Mouse (Mus musculus) kidney, adult 2 months (tissue): ENCODE measurements at regions not wholly inside any gene's neighbourhood (a gene's known extent, or its start where the extent isn't known, plus 50 kb on each side); places are given as distances from the start of the nearest gene placed in this dataset.

Experiments used
- DNase-seq: peaks from one replicate; pipeline ENCODE4 v3.0.0; 2021
- H3K27ac ChIP-seq: fragments of 200-500 bp; 2 replicates; pipeline ENCODE4 v1.5.1; 2012; ENCODE audit warnings: low read depth, low read length, control low read depth, inconsistent platforms; ENCODE audit not compliant: insufficient read depth
- H3K27me3 ChIP-seq: fragments of 200-500 bp; replicated peaks from 2 replicates; pipeline ENCODE4 v1.6.1; 2012; ENCODE audit warnings: mild to moderate bottlenecking, moderate library complexity, low read length, inconsistent platforms; ENCODE audit not compliant: control insufficient read depth, insufficient read depth
- H3K36me3 ChIP-seq: fragments of 200-500 bp; 2 replicates; pipeline ENCODE4 v1.6.1; 2012; ENCODE audit warnings: mild to moderate bottlenecking, moderate library complexity, low read length, inconsistent platforms; ENCODE audit not compliant: control insufficient read depth, insufficient read depth
- H3K4me1 ChIP-seq: fragments of 200-500 bp; 2 replicates; pipeline ENCODE4 v1.6.1; 2011; ENCODE audit warnings: low read length; ENCODE audit not compliant: control insufficient read depth, insufficient read depth
- H3K4me3 ChIP-seq: fragments of 200-500 bp; 2 replicates; pipeline ENCODE4 v1.5.1; 2011; ENCODE audit warnings: mild to moderate bottlenecking, low read depth, low read length, control low read depth; ENCODE audit not compliant: insufficient read depth
- CTCF ChIP-seq: fragments of 200-500 bp; conservative IDR thresholded peaks from 2 replicates; pipeline ENCODE4 v1.5.1; 2011; ENCODE audit warnings: low read depth, mild to moderate bottlenecking, control low read depth, low read length, moderate library complexity, mixed read lengths; ENCODE audit not compliant: insufficient read depth, insufficient read length
- POLR2A ChIP-seq: fragments of 200-500 bp; IDR thresholded peaks from one replicate; pipeline ENCODE4 v1.6.1; 2011; ENCODE audit warnings: low read depth, low read length, control low read depth
- WGBS: fragments of 180-500 bp; shearing (Covaris S2); methylation state at CpG from one replicate; pipeline ENCODE4 v1.1.7; 2018; 5-methylcytosine and 5-hydroxymethylcytosine counted together

DNA sequence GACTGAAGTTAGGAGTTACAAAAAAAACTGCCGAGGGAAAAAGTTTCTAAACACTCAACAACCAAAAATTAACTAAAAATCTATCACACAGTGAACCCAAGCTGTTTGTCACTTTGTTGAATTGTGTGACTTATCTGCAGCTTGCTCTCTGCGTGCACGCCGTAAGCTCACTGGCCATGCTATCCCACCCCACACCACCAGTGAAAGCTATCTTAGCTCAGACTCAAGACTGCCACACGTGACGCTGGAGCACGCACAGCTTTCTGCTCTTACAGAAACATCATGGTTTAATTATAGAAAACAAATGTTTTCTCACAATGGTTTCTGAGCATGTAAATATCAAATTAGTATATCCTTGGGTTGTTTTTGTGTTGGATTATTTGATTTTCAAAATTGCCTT, 56.0 kb upstream of the Cyp1b1 start:
- no peak for DNase-seq
- TF ChIP-seq CTCF (no peak), POLR2A (no peak)
- no peaks in the 10 kb centered on the region for H3K27me3 ChIP-seq
- no peaks in the 10 kb centered on the region for H3K36me3 ChIP-seq
- 90% methylated on average over 7 of the region's 7 CpGs for WGBS
- H3K4me3 ChIP-seq, result no peak overlapping the region
- no peak overlapping the region for H3K27ac ChIP-seq
- peaks cover 2% of the 10 kb centered on the region; the same call in 1 of the 2 replicates for H3K4me1 ChIP-seq

- TF ChIP-seq CTCF, result no peak
- no peak for TF ChIP-seq POLR2A
- peaks cover 2% of the 10 kb centered on the region; the same call in 1 of the 2 replicates for H3K4me1 ChIP-seq
- WGBS, result 60% methylated on average over 6 of the region's 6 CpGs
- no peaks in the 10 kb centered on the region for H3K36me3 ChIP-seq
- no peaks in the 10 kb centered on the region for H3K27me3 ChIP-seq
- H3K27ac ChIP-seq, result no peak overlapping the region
- H3K4me3 ChIP-seq, result no peak overlapping the region
- peak; percentile 42 for DNase-seq
Observed at GRCm38 (mm10) chr17:79769824-79770223, 55.0 kb upstream of the Cyp1b1 start.

DNA sequence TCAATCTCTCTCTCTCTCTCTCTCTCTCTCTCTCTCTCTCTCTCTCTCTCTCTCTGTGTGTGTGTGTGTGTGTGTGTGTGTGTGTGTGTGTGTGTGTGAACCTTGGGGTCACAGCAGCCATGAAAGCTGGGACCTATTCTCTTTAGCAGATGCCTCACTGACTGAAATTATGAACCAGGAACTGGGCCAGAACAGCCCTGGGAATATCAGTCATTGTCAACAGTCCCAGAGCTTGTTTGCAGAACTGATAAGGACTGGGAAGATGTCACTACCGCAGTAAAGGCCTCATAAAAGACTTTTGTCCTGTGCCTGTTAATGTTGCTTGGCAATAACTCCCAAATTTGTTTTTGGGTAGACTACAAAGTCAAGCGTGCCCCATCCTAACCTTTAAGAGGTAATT, 53.2 kb upstream of the Cyp1b1 start:
- no peaks in the 10 kb centered on the region for H3K27me3 ChIP-seq
- H3K27ac ChIP-seq, result peak overlapping the region; percentile 31; the same call in 1 of the 2 replicates
- H3K36me3 ChIP-seq, result no peaks in the 10 kb centered on the region
- H3K4me3 ChIP-seq, result no peak overlapping the region
- WGBS, result 71% methylated on average over 2 of the region's 2 CpGs
- peaks cover 2% of the 10 kb centered on the region; the same call in 1 of the 2 replicates for H3K4me1 ChIP-seq
- TF ChIP-seq CTCF, result no peak
- TF ChIP-seq POLR2A, result no peak
- peak; percentile 61 for DNase-seq

DNA sequence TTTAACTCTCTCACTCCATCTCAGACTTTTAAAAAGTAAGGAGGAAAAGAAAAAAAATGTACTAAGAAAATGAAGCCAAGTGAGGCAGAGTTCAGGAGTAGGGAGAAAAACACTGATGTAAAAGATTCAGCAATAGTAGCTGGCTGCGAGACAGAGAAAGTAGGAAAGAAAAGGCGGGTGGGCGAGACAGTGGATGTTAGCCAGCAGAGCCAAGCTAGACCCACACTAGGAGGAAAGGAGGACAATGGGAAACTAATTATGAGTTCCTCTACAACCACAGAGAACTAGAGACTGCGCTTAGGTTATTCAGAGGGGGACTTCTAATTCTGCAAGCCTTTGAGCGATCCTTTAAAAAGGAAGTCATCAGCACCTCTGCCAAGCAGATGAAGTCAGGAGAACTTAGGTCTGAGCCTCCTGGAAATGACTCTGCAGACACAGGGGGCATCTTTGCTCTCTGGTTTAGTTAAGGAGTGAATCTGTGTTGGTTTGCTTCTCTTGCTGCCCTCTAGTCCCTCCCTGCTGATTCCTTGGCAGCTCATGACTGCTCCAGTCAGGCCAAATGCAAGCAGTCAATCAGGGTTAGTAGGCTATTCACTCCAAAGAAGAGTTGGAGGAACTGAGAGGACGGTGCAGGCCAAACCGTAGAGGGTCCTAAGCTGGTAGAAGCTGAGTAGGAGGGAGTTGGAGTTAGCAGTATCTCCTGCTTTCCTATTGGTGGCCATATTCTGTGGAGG, 50.4 kb upstream of the Cyp1b1 start:
- WGBS, result 65% methylated on average over 7 of the region's 7 CpGs
- Histone ChIP-seq H3K4me1 (no peaks in the 10 kb centered on the region), H3K36me3 (no peaks in the 10 kb centered on the region), H3K27ac (no peak overlapping the region), H3K27me3 (no peaks in the 10 kb centered on the region), H3K4me3 (no peak overlapping the region)
- TF ChIP-seq CTCF (no peak), POLR2A (no peak)
- DNase-seq, result no peak
